Mouse (Mus musculus) midbrain, embryonic 11.5 days (tissue): ENCODE results near the gene Amz1. TPM values are rescaled to one million over a fixed set of nuclear protein-coding genes. Genes with fewer than 3 reads are reported as not detected.

Experiments used
- ATAC-seq: fragments of 200-750 bp; cut with Nextera tagmentation; 2 replicates; pipeline ENCODE4 v1.8.0; 2017; ENCODE audit warnings: moderate TSS enrichment, moderate library complexity; ENCODE audit not compliant: low FRiP score
- DNase-seq: peaks from one replicate; pipeline ENCODE4 v3.0.0; 2015; ENCODE audit warnings: low spot score; ENCODE audit errors: missing footprints
- H3K27ac ChIP-seq: fragments of 300-500 bp; sonication (generic); 2 replicates; pipeline ENCODE4 v1.5.1; 2014; ENCODE audit warnings: low read depth, low read length
- H3K27me3 ChIP-seq: fragments of 300-500 bp; sonication (generic); 2 replicates; pipeline ENCODE4 v1.6.1; 2014; ENCODE audit warnings: mild to moderate bottlenecking, low read length, moderate library complexity, mixed read lengths; ENCODE audit not compliant: control insufficient read depth, insufficient read depth
- H3K36me3 ChIP-seq: fragments of 300-500 bp; sonication (generic); 2 replicates; pipeline ENCODE4 v1.6.1; 2014; ENCODE audit warnings: mild to moderate bottlenecking, low read length, moderate library complexity, mixed read lengths; ENCODE audit not compliant: control insufficient read depth, insufficient read depth
- H3K4me1 ChIP-seq: fragments of 300-500 bp; sonication (generic); 2 replicates; pipeline ENCODE4 v1.6.1; 2014; ENCODE audit warnings: low read length; ENCODE audit not compliant: control insufficient read depth, insufficient read depth
- H3K4me2 ChIP-seq: fragments of 300-500 bp; sonication (generic); 2 replicates; pipeline ENCODE4 v1.6.1; 2014; ENCODE audit warnings: mild to moderate bottlenecking, moderate library complexity
- H3K4me3 ChIP-seq: fragments of 300-500 bp; sonication (generic); 2 replicates; pipeline ENCODE4 v1.5.1; 2014; ENCODE audit warnings: low read depth, low read length
- H3K9ac ChIP-seq: fragments of 300-500 bp; sonication (generic); 2 replicates; pipeline ENCODE4 v1.6.1; 2014; ENCODE audit warnings: low read length
- H3K9me3 ChIP-seq: fragments of 300-500 bp; sonication (generic); 2 replicates; pipeline ENCODE4 v1.6.1; 2016; ENCODE audit warnings: low read length; ENCODE audit not compliant: control insufficient read depth
- WGBS: fragments of 180-500 bp; shearing (Covaris S2); extraction: QIAGEN DNeasy Blood & Tissue Kit; methylation state at CpG from one replicate; pipeline ENCODE4 v1.1.7; 2014; 5-methylcytosine and 5-hydroxymethylcytosine counted together
- polyA plus RNA-seq: library from polyadenylated mRNA; unstranded; fragments of >200 nt; fragmentation: Nextera tagmentation; extraction: Ambion mirVana; gene quantifications from 2 replicates; pipeline ENCODE4 v1.2.1, GENCODE M21; 2014

The Amz1 gene
- 0.67 and 0.97 TPM in 2 replicates for polyA plus RNA-seq

DNA sequence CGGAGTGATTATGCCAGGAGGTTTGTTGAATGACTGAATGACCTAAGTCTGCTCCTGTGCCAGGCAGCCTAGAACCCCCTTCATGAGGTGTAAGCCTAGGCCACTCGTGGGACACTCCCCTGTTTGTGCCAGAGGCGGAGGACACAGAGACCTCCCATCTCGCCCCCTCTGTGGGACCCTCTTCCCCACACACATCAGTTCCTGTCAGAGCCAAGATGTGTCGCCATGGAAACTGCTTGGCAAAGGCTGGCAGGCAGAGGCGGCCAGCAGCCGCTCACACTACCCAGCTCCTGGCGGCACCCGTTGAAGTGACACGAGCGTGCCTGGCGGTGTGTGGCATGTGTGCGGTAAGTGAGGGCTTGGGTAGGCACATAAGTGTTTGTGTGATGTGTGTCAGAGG is at the start of gene Amz1:
TSS of gene Amz1 (plus strand) at position 306 of the 400 bp plus-strand sequence.
- WGBS, result 78% methylated on average over 13 of the region's 13 CpGs

DNA sequence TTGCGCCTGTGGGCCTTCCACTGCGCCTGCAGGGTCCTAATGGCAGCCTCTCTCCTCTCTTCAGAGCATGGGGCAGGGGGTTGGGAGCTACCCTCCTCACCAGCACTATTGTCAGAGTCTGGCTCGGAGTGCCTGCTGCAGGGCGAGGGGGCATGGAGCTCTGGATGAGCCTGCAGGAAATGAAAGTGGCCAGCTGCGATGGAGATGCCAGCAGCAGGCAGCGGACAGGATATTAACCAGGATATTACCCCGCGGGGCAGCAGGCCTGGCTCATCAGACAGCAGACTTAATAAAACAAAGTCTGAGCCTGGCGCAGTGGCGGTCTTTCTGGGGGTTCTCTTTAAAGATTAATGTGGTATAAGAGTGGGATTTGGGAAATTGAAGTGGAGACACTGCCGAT is 48.8 kb upstream of the Amz1 start:
- 86% methylated on average over 11 of the region's 11 CpGs for WGBS
- Histone ChIP-seq H3K9me3 (no peaks in the 10 kb centered on the region), H3K4me2 (no peak overlapping the region), H3K4me3 (no peak overlapping the region), H3K27ac (no peak overlapping the region), H3K27me3 (no peaks in the 10 kb centered on the region), H3K36me3 (no peaks in the 10 kb centered on the region), H3K4me1 (no peaks in the 10 kb centered on the region), H3K9ac (no peak overlapping the region)
- no peak for ATAC-seq
- no peak for DNase-seq

More for the DNA sequence above, at the start of gene Amz1:
- ATAC-seq, result no peak
- H3K4me1 ChIP-seq, result no peaks in the 10 kb centered on the region
- H3K9me3 ChIP-seq, result no peaks in the 10 kb centered on the region
- no peak for DNase-seq
- no peaks in the 10 kb centered on the region for H3K27me3 ChIP-seq
- no peak within 1 kb of the TSS for H3K27ac ChIP-seq
- no peak within 1 kb of the TSS for H3K9ac ChIP-seq
- H3K36me3 ChIP-seq, result 0 out of 2 replicates have a peak, but pooled peaks cover 2% of the 10 kb centered on the region
- H3K4me3 ChIP-seq, result no peak within 1 kb of the TSS
- no peak within 1 kb of the TSS for H3K4me2 ChIP-seq

DNA sequence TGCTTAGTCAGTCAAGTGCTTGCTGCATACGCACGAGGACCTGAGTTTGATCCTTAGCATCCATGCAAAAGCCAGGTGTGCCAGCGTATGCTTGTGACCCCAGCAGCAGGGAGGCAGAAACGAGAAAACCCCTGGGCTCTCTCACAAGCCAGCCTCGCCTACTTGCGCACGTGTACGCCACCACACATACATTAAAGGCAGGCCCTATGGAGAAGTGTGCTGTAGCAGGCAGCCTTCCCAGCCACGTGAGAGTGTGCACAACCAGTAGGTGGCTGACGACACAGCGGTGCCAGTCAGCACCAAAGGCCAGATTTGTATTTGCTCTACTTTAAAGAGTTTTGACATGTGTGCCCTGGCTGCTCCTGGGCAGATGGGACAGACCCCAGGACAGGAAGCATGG is 48.3 kb upstream of the Amz1 start:
- Histone ChIP-seq H3K27me3 (no peaks in the 10 kb centered on the region), H3K4me3 (no peak overlapping the region), H3K27ac (no peak overlapping the region), H3K4me2 (no peak overlapping the region), H3K36me3 (no peaks in the 10 kb centered on the region), H3K9ac (no peak overlapping the region), H3K4me1 (no peaks in the 10 kb centered on the region), H3K9me3 (no peaks in the 10 kb centered on the region)
- DNase-seq, result no peak
- no peak for ATAC-seq
- WGBS, result 88% methylated on average over 11 of the region's 11 CpGs

DNA sequence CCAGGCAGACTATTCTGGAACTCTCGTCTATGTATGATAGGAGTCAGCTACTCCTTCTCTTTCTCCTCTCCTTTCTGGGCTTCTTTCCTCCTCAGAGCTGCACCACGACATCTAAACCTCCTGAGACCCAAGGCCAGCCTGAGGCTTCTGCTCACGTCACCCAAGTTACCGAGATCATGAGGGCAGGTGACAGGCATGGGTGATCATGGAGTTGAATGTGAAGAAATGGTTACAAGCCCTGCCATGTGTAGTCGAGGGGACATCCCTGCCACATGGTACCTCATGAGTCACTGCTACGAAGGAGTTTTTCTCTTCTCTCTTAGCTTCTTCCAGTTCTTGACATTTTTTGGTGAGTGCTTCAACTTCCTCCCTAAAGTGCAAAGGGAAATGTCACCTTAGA is 46.8 kb upstream of the Amz1 start:
- ATAC-seq (no peak), DNase-seq (no peak)

DNA sequence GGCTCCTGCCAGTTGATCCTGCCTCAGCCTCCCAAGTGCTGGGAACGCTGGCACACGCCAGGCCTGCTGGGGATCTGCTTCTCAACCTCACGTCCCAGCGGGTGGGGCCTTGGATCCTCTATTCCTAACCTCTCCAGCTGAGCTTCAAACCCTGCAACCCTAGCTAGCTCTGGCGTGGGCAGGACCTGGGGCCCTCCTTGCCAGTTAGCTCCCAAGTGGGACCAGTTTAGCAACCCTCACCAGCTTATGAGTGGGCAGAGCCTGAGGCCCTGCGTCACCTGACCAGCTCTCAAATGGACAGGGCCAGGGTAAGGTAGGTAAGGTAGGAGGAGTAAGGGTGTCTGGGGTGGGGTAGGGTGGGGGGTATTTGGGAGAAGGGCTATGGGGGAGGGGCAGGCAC is 43.9 kb upstream of the Amz1 start:
- no peak for ATAC-seq
- no peak overlapping the region for H3K27ac ChIP-seq
- no peak overlapping the region for H3K4me3 ChIP-seq
- no peaks in the 10 kb centered on the region for H3K9me3 ChIP-seq
- H3K27me3 ChIP-seq, result no peaks in the 10 kb centered on the region
- no peak overlapping the region for H3K9ac ChIP-seq
- H3K4me1 ChIP-seq, result no peaks in the 10 kb centered on the region
- H3K36me3 ChIP-seq, result no peaks in the 10 kb centered on the region
- DNase-seq, result no peak
- no peak overlapping the region for H3K4me2 ChIP-seq
- WGBS, result 84% methylated on average over 6 of the region's 6 CpGs

More for the DNA sequence above, 46.8 kb upstream of the Amz1 start:
- Histone ChIP-seq H3K4me3 (no peak overlapping the region), H3K4me1 (no peaks in the 10 kb centered on the region), H3K27me3 (no peaks in the 10 kb centered on the region), H3K36me3 (no peaks in the 10 kb centered on the region), H3K9ac (no peak overlapping the region), H3K27ac (no peak overlapping the region), H3K9me3 (no peaks in the 10 kb centered on the region), H3K4me2 (no peak overlapping the region)
- WGBS, result 91% methylated on average over 6 of the region's 6 CpGs

DNA sequence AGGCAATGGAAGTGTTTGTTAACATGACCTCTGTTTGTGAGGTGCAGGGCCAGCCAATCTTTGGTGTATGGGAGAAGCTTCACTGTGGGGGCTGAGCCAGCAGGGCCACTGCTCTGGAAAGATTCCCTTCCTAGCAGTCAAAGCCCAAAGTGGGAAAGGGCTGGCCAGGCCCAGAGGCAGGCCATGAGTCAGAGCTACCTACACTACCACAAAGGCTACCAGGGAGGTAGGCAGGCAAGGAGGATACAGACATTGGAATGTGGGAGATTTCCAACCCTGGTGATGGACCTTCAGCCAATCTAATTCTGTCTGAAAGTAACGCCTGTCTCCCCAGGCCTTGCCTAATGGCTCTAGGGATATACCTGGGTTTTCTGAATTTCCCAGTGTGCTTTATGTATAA is 43.0 kb upstream of the Amz1 start:
- Histone ChIP-seq H3K9ac (no peak overlapping the region), H3K9me3 (no peaks in the 10 kb centered on the region), H3K4me2 (no peak overlapping the region), H3K4me3 (no peak overlapping the region), H3K36me3 (no peaks in the 10 kb centered on the region), H3K27ac (no peak overlapping the region), H3K4me1 (no peaks in the 10 kb centered on the region), H3K27me3 (no peaks in the 10 kb centered on the region)
- DNase-seq (no peak), ATAC-seq (no peak)
- WGBS, result 76% methylated on average over 1 of the region's 1 CpGs

DNA sequence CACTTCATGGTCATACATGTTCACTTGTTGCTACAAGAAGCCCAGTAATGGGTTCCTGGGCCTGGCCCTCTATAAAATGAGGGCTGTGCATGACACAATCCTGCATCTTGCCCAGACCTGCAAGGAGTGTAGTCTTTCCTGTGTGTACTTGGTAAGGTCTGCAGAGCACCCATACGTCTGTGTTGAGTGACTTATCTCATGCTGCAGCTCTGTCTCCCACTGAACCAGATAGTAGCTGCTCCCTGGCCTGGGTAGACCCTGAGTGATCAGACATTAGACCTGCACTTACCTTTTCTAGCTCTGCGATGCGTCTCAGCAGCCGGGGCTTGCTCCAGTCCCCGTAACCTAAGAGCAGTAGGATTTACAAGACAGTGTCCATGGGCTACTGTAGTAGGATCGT is 41.8 kb upstream of the Amz1 start:
- Histone ChIP-seq H3K4me3 (no peak overlapping the region), H3K9me3 (no peaks in the 10 kb centered on the region), H3K9ac (no peak overlapping the region), H3K4me2 (no peak overlapping the region), H3K27ac (no peak overlapping the region), H3K4me1 (no peaks in the 10 kb centered on the region), H3K27me3 (no peaks in the 10 kb centered on the region), H3K36me3 (no peaks in the 10 kb centered on the region)
- DNase-seq (no peak), ATAC-seq (no peak)
- WGBS, result 96% methylated on average over 6 of the region's 6 CpGs

DNA sequence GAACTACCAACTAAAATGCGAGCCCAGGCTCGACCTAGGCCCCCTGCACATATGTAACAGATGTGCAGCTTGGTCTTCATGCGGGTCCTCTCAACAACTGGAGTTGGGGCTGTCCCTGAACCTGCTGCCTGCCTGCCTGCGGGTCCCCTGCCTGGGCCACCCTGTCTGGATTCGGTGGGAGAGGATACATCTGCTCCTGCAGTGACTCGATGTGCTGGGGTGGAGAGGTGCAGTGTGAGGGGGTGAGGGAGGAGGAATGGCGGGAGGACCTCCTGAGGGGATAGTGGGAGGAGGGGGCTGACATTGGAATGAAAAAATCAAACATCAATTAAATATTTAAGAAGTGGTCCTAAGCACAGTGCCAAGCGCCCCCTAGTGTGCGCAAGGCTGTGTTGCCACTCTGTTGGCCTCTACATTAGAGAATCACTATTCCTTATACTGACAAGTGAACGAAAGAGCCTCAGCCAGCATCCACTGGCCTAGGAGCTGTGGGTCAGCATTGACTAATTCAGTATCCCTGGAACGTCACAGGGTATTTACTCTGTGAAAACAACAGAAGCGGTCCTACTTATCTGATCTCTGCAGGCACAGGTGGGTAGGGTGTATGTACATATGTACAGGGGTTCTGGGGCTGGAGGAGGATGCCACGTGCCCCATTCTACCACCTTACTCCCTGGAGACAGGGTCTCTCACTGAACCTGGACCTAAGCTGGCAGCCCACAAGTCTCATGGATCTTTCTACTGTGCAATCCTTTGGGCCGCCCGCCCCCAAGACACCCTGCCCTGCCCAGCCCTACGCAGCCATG is 39.4 kb upstream of the Amz1 start:
- no peaks in the 10 kb centered on the region for H3K36me3 ChIP-seq

DNA sequence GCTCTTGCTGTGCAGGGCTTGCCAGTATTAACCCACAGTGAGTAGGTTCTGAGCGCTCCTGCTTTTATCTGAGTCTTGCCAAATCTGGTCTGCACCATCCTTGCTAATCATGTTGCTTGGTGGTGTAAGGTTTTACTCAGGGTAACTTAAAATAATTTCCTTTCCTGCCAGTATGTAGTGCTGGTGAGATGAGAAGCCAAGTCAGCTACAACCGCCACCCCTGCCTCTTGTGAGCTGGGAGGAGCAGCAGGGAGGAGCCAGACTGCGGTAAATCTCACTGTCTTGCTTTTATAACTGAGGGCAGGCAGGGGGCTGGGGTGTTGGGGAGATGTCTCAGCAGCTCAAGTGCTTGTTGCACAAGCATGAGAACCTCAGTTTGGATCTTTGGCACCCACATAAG is 35.5 kb upstream of the Amz1 start:
- DNase-seq (peak; percentile 17), ATAC-seq (no peak)
- no peaks in the 10 kb centered on the region for H3K4me1 ChIP-seq
- no peak overlapping the region for H3K9ac ChIP-seq
- no peak overlapping the region for H3K27ac ChIP-seq
- H3K4me2 ChIP-seq, result no peak overlapping the region
- no peaks in the 10 kb centered on the region for H3K9me3 ChIP-seq
- no peaks in the 10 kb centered on the region; the same call in 1 of the 2 replicates for H3K36me3 ChIP-seq
- 88% methylated on average over 3 of the region's 3 CpGs for WGBS
- no peaks in the 10 kb centered on the region for H3K27me3 ChIP-seq
- no peak overlapping the region for H3K4me3 ChIP-seq

More for the DNA sequence above, 39.4 kb upstream of the Amz1 start:
- H3K9ac ChIP-seq, result no peak overlapping the region
- WGBS, result 61% methylated on average over 16 of the region's 16 CpGs
- no peaks in the 10 kb centered on the region for H3K9me3 ChIP-seq
- H3K4me3 ChIP-seq, result no peak overlapping the region
- no peaks in the 10 kb centered on the region for H3K27me3 ChIP-seq
- DNase-seq (peak; percentile 94), ATAC-seq (peak; percentile 64; the same call in 1 of the 2 replicates)
- H3K4me2 ChIP-seq, result no peak overlapping the region
- no peaks in the 10 kb centered on the region for H3K4me1 ChIP-seq
- H3K27ac ChIP-seq, result no peak overlapping the region
